Comparison of ENCODE assay signal across 9 mouse cellular contexts in the genomic region with DNA sequence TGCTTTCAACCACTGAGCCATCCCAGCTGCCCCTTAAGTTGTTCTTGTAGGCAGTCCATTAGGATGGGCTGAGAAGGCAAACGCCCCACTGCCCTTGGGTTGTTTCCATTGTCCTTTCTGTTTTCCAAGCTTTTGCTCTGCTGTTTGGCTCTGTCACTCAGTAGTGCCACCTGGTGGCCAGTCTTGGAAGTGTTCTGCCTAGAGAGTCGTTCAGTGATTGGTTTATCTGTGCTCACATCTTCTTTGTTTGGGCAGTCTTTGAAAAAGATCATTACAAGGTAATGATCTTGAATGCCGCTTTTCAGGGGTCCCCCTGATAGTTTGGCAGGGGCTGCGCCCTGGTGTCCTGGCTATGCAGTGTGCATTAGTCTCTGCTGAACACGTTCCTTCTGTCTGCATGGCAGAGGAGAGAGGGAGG. TPM values are rescaled to one million over a fixed set of nuclear protein-coding genes. Genes with fewer than 3 reads are reported as not detected.
DNase-seq lines count a peak whose midpoint lies in the region; ATAC-seq and TF ChIP-seq lines count a peak whose summit lies in the region.
"Had no signal": no experiment of that assay in that cellular context is flagged by ENCODE, and none has a peak within 500 bp of the region (broad histone marks: within the 10 kb centered on the region; RNA-seq: fewer than 3 reads in every experiment).

No protein-coding gene starts in this region.

- DNase-seq in liver, result peak; percentile 74
- DNase-seq in c-Kit-positive CD71-positive TER-119-negative erythroid progenitor cells, embryonic 14.5 days (ENCODE audit: low read depth), result peak; percentile 58
- peak; percentile 55 for DNase-seq in forebrain, postnatal 0 days
- DNase-seq in hindlimb bud, embryonic 11.5 days (ENCODE audit: extremely low spot score, low read depth, low spot score), result peak; percentile 82
- peak; percentile 10 to 13 for DNase-seq in left cerebral cortex, postnatal 36 days (ENCODE audit: low spot score in 2 of 2)
- peak; percentile 53 to 67 for DNase-seq in natural killer cell, adult 2 months (ENCODE audit: low spot score in 2 of 2)

- no peak overlapping the region for H3K4me2 ChIP-seq in liver, embryonic 12.5 days
- H3K4me2 ChIP-seq in forebrain, postnatal 0 days (ENCODE audit: low read depth), result no peak overlapping the region
- H3K4me2 ChIP-seq in stomach, embryonic 14.5 days (replicated peaks; ENCODE audit: low read depth, low read length), result no peak overlapping the region
- H3K4me2 ChIP-seq: embryonic facial prominence, embryonic 13.5 days had no signal

- 33% methylated on average over 5 of the region's 5 CpGs for WGBS in liver, embryonic 12.5 days (ENCODE audit: insufficient replicate concordance)
- 10% methylated on average over 5 of the region's 5 CpGs for WGBS in forebrain, postnatal 0 days
- WGBS in stomach, embryonic 14.5 days, result 36% methylated on average over 5 of the region's 5 CpGs

- H3K36me3 ChIP-seq in liver, embryonic 12.5 days, result no peaks in the 10 kb centered on the region
- no peaks in the 10 kb centered on the region for H3K36me3 ChIP-seq in forebrain, postnatal 0 days (ENCODE audit: insufficient read depth)
- H3K36me3 ChIP-seq in stomach, embryonic 14.5 days (ENCODE audit: control insufficient read depth, insufficient read depth, low read length), result no peaks in the 10 kb centered on the region; the same call in 1 of the 2 replicates

- H3K27ac ChIP-seq in liver, embryonic 12.5 days, result no peak overlapping the region
- no peak overlapping the region for H3K27ac ChIP-seq in forebrain, postnatal 0 days (ENCODE audit: low read depth, low read length)
- no peak overlapping the region for H3K27ac ChIP-seq in stomach, embryonic 14.5 days (ENCODE audit: low read length)
- H3K27ac ChIP-seq: embryonic facial prominence, embryonic 13.5 days had no signal

- no peaks in the 10 kb centered on the region for H3K9me3 ChIP-seq in liver, embryonic 12.5 days (replicated peaks)
- H3K9me3 ChIP-seq in forebrain, postnatal 0 days (ENCODE audit: low read length), result no peaks in the 10 kb centered on the region
- H3K9me3 ChIP-seq in stomach, embryonic 14.5 days (ENCODE audit: control insufficient read depth, low read depth, low read length), result no peaks in the 10 kb centered on the region
- H3K9me3 ChIP-seq: embryonic facial prominence, embryonic 13.5 days had no signal

- H3K9ac ChIP-seq in liver, embryonic 12.5 days, result no peak overlapping the region
- H3K9ac ChIP-seq in forebrain, postnatal 0 days, result no peak overlapping the region
- H3K9ac ChIP-seq in stomach, embryonic 14.5 days (replicated peaks; ENCODE audit: low read depth, low read length), result no peak overlapping the region
- H3K9ac ChIP-seq: embryonic facial prominence, embryonic 13.5 days had no signal

- ATAC-seq in liver, embryonic 12.5 days, result no peak
- ATAC-seq in forebrain, postnatal 0 days, result peak; percentile 32; the same call in 1 of the 2 replicates
- 0 out of 2 replicates have a peak, but pooled peaks have one; percentile 46 for ATAC-seq in stomach, embryonic 14.5 days (ENCODE audit: insufficient number of reproducible peaks, insufficient read depth, low FRiP score, low read depth)

- intact Hi-C loops in left cerebral cortex, postnatal 36 days (cut with DNase I), result no loop called here

- TF ChIP-seq CTCF in forebrain, postnatal 0 days (IDR thresholded peaks at IDR 0.05; ENCODE audit: low read depth), result peak; percentile 83

- H3K27me3 ChIP-seq in liver, embryonic 12.5 days (replicated peaks), result no peaks in the 10 kb centered on the region
- H3K27me3 ChIP-seq in forebrain, postnatal 0 days (ENCODE audit: insufficient read depth, low read length), result no peaks in the 10 kb centered on the region
- H3K27me3 ChIP-seq in stomach, embryonic 14.5 days (ENCODE audit: control insufficient read depth, insufficient read depth, low read length), result no peaks in the 10 kb centered on the region
- H3K27me3 ChIP-seq: embryonic facial prominence, embryonic 13.5 days had no signal

- H3K4me1 ChIP-seq in liver, embryonic 12.5 days, result no peaks in the 10 kb centered on the region
- H3K4me1 ChIP-seq in forebrain, postnatal 0 days (ENCODE audit: insufficient read depth), result no peaks in the 10 kb centered on the region
- no peaks in the 10 kb centered on the region for H3K4me1 ChIP-seq in stomach, embryonic 14.5 days (ENCODE audit: control insufficient read depth, insufficient read depth, low read length)
- H3K4me1 ChIP-seq: embryonic facial prominence, embryonic 13.5 days had no signal

- no peak overlapping the region for H3K4me3 ChIP-seq in liver, embryonic 12.5 days
- no peak overlapping the region for H3K4me3 ChIP-seq in forebrain, postnatal 0 days (ENCODE audit: low read depth, low read length)
- no peak overlapping the region for H3K4me3 ChIP-seq in stomach, embryonic 14.5 days (ENCODE audit: low read depth, low read length)
- H3K4me3 ChIP-seq: embryonic facial prominence, embryonic 13.5 days had no signal

RNA-seq across cellular contexts. Expression of gene Tfdp2, which starts 28.9 kb away (rescaled TPM):
- polyA plus RNA-seq in liver, embryonic 12.5 days (2016; fragmentation: Nextera tagmentation; extraction: Ambion mirVana), result 85.7 and 88.3 TPM in 2 replicates
- total RNA-seq in forebrain, postnatal 0 days (2014; rRNA removed), result 17.0 and 21.3 TPM in 2 replicates
- polyA plus RNA-seq in forebrain, postnatal 0 days (2015; fragmentation: Nextera tagmentation; extraction: Ambion mirVana), result 14.5 and 16.1 TPM in 2 replicates
- total RNA-seq in left cerebral cortex, postnatal 36 days (2021), result 10 to 100 TPM; 27.3 to 32.4 TPM
- 60.4 and 61.9 TPM in 2 replicates for polyA plus RNA-seq in stomach, embryonic 14.5 days (2014; fragmentation: Nextera tagmentation; extraction: Ambion mirVana)

RNA-seq across cellular contexts. Expression of gene Gk5, which starts 48.0 kb away (rescaled TPM):
- polyA plus RNA-seq in liver, embryonic 12.5 days (2016; fragmentation: Nextera tagmentation; extraction: Ambion mirVana), result 0.85 and 1.2 TPM in 2 replicates
- 6.1 and 6.7 TPM in 2 replicates for total RNA-seq in forebrain, postnatal 0 days (2014; rRNA removed)
- polyA plus RNA-seq in forebrain, postnatal 0 days (2015; fragmentation: Nextera tagmentation; extraction: Ambion mirVana), result 1.2 and 2.4 TPM in 2 replicates
- 1 to 10 TPM; 3.9 to 4.5 TPM for total RNA-seq in left cerebral cortex, postnatal 36 days (2021)
- polyA plus RNA-seq in stomach, embryonic 14.5 days (2014; fragmentation: Nextera tagmentation; extraction: Ambion mirVana), result 12.7 and 13.5 TPM in 2 replicates

Comparison
In these comparisons a context has a peak if more than half of its experiments do, and no peak if none do; other contexts are left out.
1. DNase-seq: peak in every context shown above with its lines; median percentile 82 in hindlimb bud, embryonic 11.5 days; 74 in liver; 60 in natural killer cell, adult 2 months; 58 in c-Kit-positive CD71-positive TER-119-negative erythroid progenitor cells, embryonic 14.5 days; 55 in forebrain, postnatal 0 days; 12 in left cerebral cortex, postnatal 36 days.